Mouse (Mus musculus) stomach, embryonic 15.5 days (tissue): ENCODE results near the gene Pxdn. TPM values are rescaled to one million over a fixed set of nuclear protein-coding genes. Genes with fewer than 3 reads are reported as not detected.

Experiments
- ATAC-seq: fragments of 200-750 bp; cut with Nextera tagmentation; 2 replicates; pipeline ENCODE4 v1.8.0; 2017; ENCODE audit warnings: low read depth, moderate number of reproducible peaks, moderate TSS enrichment; ENCODE audit not compliant: insufficient read depth, low FRiP score
- H3K27ac ChIP-seq: fragments of 300-500 bp; sonication (generic); 2 replicates; pipeline ENCODE4 v1.5.1; 2015; ENCODE audit warnings: mild to moderate bottlenecking, inconsistent platforms
- H3K27me3 ChIP-seq: fragments of 300-500 bp; sonication (generic); replicated peaks from 2 replicates; pipeline ENCODE4 v1.6.1; 2015; ENCODE audit warnings: inconsistent platforms
- H3K36me3 ChIP-seq: fragments of 300-500 bp; sonication (generic); 2 replicates; pipeline ENCODE4 v1.6.1; 2015; ENCODE audit warnings: inconsistent platforms
- H3K4me1 ChIP-seq: fragments of 300-500 bp; sonication (generic); 2 replicates; pipeline ENCODE4 v1.6.1; 2015; ENCODE audit warnings: inconsistent platforms
- H3K4me2 ChIP-seq: fragments of 300-500 bp; sonication (generic); 2 replicates; pipeline ENCODE4 v1.6.1; 2015; ENCODE audit warnings: mild to moderate bottlenecking, inconsistent platforms
- H3K4me3 ChIP-seq: fragments of 300-500 bp; sonication (generic); replicated peaks from 2 replicates; pipeline ENCODE4 v1.5.1; 2015; ENCODE audit warnings: inconsistent platforms
- H3K9ac ChIP-seq: fragments of 300-500 bp; sonication (generic); 2 replicates; pipeline ENCODE4 v1.6.1; 2015; ENCODE audit warnings: inconsistent platforms
- H3K9me3 ChIP-seq: fragments of 300-500 bp; sonication (generic); 2 replicates; pipeline ENCODE4 v1.6.1; 2016; ENCODE audit warnings: inconsistent platforms
- WGBS: fragments of 180-500 bp; shearing (Covaris S2); methylation state at CpG from one replicate; pipeline ENCODE4 v1.1.7; 2015; 5-methylcytosine and 5-hydroxymethylcytosine counted together
- polyA plus RNA-seq: library from polyadenylated mRNA; unstranded; fragments of >200 nt; fragmentation: Nextera tagmentation; extraction: Ambion mirVana; gene quantifications from 2 replicates; pipeline ENCODE4 v1.2.1, GENCODE M21; 2015

Gene Pxdn
- polyA plus RNA-seq, result 70.4 and 77.2 TPM in 2 replicates

DNA sequence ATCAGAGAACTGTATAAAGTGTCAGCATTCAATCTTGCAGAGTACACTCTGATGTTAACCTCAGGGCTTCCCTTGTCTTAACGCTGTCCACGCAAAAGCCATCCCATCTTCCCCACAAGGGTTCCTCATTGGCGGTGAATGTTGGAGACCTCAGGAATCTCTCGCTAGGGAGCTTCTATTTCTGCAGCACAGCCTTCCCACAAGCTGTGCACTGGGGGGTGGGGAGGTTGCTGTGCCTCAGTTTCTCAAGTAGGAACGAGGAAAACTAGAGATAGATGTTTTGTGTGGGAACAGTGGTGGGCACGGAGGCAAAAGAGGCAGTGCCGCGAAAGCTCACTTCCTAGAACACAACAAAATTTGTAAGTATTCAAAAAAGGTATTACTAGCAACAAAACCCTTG lies at the start of gene Pxdn:
TSS of gene Pxdn (plus strand) at position 301 of the 400 bp plus-strand sequence.
- Histone ChIP-seq H3K4me2 (peak within 1 kb of the TSS; percentile 73), H3K27me3 (no peaks in the 10 kb centered on the region), H3K36me3 (no peaks in the 10 kb centered on the region), H3K4me3 (peak within 1 kb of the TSS; percentile 77), H3K4me1 (peaks cover 14% of the 10 kb centered on the region), H3K9me3 (no peaks in the 10 kb centered on the region), H3K27ac (peak within 1 kb of the TSS; percentile 94), H3K9ac (peak within 1 kb of the TSS; percentile 72)
- ATAC-seq, result no peak
- WGBS, result 43% methylated on average over 8 of the region's 8 CpGs

DNA sequence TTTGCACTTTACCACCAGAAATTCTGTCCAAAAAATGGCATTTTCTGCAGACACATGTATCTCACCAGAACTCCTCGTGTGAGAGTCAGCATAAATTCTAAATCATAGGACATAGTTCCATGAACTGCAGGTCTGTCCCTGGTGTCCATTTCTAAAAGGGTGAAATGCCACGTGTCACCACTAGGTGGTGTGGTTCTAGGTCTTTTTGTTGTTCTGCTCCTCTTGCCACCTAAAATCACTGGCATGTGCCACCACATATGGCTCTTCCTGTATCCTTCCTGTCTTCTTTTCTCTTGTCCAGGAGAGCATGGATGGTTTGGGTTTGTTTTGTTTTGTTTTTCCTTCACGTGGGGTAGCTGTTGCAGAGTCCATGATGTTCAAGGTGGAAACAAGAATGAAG lies 42.7 kb upstream of the Pxdn start:
- no peak for ATAC-seq
- H3K4me1 ChIP-seq, result no peaks in the 10 kb centered on the region

DNA sequence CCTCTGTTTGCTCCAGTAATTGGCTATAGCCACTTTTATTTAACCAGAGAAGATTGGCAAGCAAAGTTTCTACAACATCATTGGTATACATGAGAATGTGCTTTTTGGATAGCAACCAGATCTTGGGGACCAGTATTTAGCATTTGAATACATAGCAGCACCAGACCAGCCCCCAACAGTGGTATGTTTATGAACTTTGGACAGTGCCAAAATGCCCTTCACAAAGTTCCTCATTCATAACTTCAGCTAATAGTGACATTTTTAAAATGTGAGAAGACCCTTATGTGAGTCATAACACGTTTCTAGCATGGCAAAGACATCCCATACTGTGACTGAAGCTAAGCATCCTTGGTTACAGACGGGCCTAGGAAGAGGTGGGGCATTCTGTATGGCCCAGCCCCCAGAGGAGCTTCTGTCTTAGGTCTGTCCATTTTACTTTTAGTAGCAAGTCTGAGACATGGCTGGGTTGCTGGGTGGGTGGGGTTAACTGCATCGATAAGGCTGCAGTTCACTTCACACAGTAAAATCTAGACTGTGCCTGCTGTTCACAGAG lies 39.8 kb upstream of the Pxdn start:
- Histone ChIP-seq H3K4me3 (no peak overlapping the region), H3K27ac (no peak overlapping the region), H3K4me1 (no peaks in the 10 kb centered on the region), H3K9ac (no peak overlapping the region), H3K36me3 (no peaks in the 10 kb centered on the region), H3K27me3 (no peaks in the 10 kb centered on the region), H3K4me2 (no peak overlapping the region), H3K9me3 (no peaks in the 10 kb centered on the region)
- WGBS, result 77% methylated on average over 3 of the region's 3 CpGs
- ATAC-seq, result no peak

More for the DNA sequence above, 42.7 kb upstream of the Pxdn start:
- Histone ChIP-seq H3K9ac (no peak overlapping the region), H3K4me2 (no peak overlapping the region), H3K36me3 (no peaks in the 10 kb centered on the region), H3K4me3 (no peak overlapping the region), H3K27ac (no peak overlapping the region), H3K9me3 (no peaks in the 10 kb centered on the region), H3K27me3 (no peaks in the 10 kb centered on the region)
- 21% methylated on average over 3 of the region's 3 CpGs for WGBS

DNA sequence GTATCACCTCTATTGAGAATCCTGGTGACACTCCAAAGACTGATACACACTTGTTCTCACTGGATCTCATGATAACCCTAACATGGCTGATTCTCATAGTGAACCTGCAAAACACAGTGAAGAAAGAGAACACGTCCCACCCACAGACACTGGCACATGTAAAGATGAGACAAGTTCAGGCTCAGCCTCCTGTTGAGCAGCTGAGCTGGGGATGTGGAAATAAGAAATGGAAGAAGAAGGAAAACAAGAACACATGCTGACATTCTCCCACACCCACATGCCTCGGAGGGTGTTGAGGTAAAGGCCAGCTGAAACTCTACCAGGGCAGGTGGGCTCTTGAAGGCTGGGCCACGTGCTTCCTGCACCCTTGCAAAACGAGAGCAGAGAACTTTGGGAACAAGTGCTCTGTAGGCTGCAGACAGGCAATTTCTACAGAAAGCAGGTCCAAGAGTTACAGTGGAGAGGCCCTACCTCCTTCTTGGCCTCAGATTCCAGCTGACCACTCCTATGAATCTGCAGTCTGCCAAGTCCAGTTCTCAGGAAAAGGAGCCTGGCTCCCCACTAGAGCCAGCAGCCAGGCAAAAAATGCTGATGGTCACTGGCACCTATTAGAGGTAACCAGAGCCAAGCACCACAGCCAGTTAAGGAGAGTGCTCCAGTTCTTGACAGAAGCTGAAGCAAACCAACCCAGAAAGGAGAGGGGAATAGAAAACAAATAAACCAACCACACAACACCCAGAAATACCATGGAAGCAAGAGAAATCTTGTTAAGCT lies 33.1 kb upstream of the Pxdn start:
- no peak overlapping the region for H3K4me2 ChIP-seq
- ATAC-seq, result no peak
- H3K27ac ChIP-seq, result no peak overlapping the region
- no peaks in the 10 kb centered on the region for H3K36me3 ChIP-seq
- H3K9ac ChIP-seq, result no peak overlapping the region
- 75% methylated on average over 4 of the region's 4 CpGs for WGBS
- H3K9me3 ChIP-seq, result no peaks in the 10 kb centered on the region
- H3K4me3 ChIP-seq, result no peak overlapping the region
- no peaks in the 10 kb centered on the region for H3K27me3 ChIP-seq
- no peaks in the 10 kb centered on the region for H3K4me1 ChIP-seq

DNA sequence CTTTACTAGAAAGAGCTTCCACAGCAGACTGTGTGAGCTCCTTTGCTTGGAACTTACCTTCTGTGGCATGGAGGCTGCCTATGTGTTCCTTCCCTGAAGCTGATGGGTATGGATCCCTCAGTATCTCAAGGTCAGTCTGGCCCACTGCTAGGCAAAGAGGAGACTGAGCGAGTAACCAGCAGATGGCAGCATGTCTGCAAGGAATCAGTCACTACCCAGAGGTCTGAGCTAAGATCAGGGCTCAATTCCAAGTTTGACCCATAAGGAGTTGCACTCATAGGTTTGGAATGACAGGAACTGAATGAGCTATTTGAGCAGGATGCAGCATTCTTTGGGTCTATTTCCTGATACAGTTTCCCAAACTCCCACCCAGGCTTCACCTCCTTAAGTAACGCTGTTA lies 30.4 kb upstream of the Pxdn start:
- no peaks in the 10 kb centered on the region for H3K4me1 ChIP-seq
- H3K36me3 ChIP-seq, result no peaks in the 10 kb centered on the region
- H3K27ac ChIP-seq, result no peak overlapping the region
- no peak overlapping the region for H3K4me2 ChIP-seq
- H3K9me3 ChIP-seq, result no peaks in the 10 kb centered on the region
- peak; percentile 61; the same call in 1 of the 2 replicates for ATAC-seq
- H3K27me3 ChIP-seq, result no peaks in the 10 kb centered on the region
- WGBS, result 28% methylated on average over 2 of the region's 2 CpGs
- H3K4me3 ChIP-seq, result no peak overlapping the region
- no peak overlapping the region for H3K9ac ChIP-seq

DNA sequence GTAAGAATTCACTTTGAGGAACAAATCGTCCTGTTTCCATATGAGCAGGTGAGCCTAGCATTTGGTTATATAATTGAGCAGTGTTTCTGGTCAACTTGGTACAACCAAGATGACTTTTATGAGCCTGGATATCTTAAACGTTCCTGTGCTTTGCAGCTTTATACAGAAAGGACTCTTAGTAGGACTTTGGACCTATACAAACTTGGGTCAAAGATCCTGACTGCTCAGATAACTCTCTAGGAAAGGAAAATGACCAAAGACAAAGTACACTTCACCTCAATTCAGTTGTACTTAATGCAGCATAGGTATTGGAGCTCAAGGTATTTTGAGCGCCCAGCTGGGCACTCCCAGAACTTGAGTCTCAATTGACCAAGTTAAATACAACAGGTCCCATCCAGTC lies 21.3 kb upstream of the Pxdn start:
- H3K9me3 ChIP-seq, result no peaks in the 10 kb centered on the region
- no peak overlapping the region for H3K4me2 ChIP-seq
- no peak overlapping the region for H3K27ac ChIP-seq
- H3K36me3 ChIP-seq, result no peaks in the 10 kb centered on the region
- H3K27me3 ChIP-seq, result no peaks in the 10 kb centered on the region
- 75% methylated on average over 3 of the region's 3 CpGs for WGBS
- H3K9ac ChIP-seq, result no peak overlapping the region
- no peak overlapping the region for H3K4me3 ChIP-seq
- no peak for ATAC-seq
- no peaks in the 10 kb centered on the region for H3K4me1 ChIP-seq

DNA sequence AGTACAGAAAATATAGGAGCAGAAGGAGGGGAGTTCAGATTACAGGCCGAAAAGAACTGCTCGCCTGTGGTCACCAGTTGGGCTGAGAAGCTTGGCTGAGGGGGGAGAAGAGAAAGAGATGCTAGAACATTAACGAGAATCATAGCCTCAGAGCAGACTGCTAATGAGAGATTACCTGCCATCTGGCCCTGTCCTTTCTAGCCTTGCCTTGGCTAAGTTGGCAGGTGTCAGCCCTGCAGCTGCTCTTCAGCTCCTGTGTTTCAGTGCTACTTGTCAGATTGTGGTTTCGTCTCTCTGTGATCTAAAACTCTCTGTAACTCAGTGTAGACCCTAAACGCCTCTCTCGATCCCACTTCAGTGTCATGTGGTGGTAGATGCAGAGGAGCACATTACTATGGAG lies 20.6 kb upstream of the Pxdn start:
- no peak for ATAC-seq
- no peak overlapping the region for H3K4me2 ChIP-seq
- no peaks in the 10 kb centered on the region for H3K27me3 ChIP-seq
- no peaks in the 10 kb centered on the region for H3K36me3 ChIP-seq
- 87% methylated on average over 6 of the region's 6 CpGs for WGBS
- H3K4me3 ChIP-seq, result no peak overlapping the region
- H3K9me3 ChIP-seq, result no peaks in the 10 kb centered on the region
- H3K27ac ChIP-seq, result no peak overlapping the region
- no peaks in the 10 kb centered on the region for H3K4me1 ChIP-seq
- H3K9ac ChIP-seq, result no peak overlapping the region

DNA sequence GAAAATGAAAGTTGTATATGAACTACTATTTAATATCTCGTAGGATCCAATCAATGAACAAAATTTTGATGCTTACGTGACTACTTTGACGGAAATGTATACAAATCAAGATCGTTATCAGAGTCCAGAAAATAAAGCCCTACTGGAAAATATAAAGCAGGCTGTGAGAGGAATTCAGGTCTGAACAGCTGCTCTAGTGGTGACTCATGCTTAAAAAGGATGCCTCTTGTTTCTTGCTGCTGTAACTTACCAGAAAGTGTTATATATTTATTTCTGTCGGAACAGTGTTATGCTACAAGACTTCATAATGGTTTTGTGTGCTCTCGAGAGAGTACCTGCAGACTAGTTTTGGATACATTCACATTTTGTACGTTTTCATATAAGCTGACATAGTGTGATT lies 17.1 kb upstream of the Pxdn start:
- no peaks in the 10 kb centered on the region for H3K27me3 ChIP-seq
- no peak overlapping the region for H3K4me2 ChIP-seq
- H3K9me3 ChIP-seq, result no peaks in the 10 kb centered on the region
- WGBS, result 54% methylated on average over 7 of the region's 7 CpGs
- no peak for ATAC-seq
- H3K4me3 ChIP-seq, result no peak overlapping the region
- H3K9ac ChIP-seq, result no peak overlapping the region
- no peaks in the 10 kb centered on the region for H3K4me1 ChIP-seq
- no peak overlapping the region for H3K27ac ChIP-seq
- H3K36me3 ChIP-seq, result no peaks in the 10 kb centered on the region

DNA sequence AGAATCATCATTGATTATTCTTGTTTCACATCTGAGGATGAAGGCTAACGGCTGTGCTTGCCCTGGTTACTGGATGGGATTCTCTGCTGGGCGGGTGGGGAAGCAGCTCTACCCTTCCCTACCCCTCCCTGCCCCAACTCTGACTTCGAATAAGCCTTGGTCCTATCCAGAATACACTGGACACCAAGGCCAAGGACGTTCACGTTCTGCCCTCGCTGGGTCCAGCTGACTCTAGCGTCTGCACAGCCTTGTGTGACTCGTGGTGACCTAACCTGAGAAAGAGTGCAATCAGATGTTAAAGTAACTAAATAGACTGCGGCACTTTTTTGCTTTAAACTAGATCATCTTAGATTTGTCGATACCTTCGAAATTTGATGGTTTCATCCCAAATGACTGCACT lies 15.9 kb upstream of the Pxdn start:
- no peak overlapping the region for H3K4me3 ChIP-seq
- 74% methylated on average over 11 of the region's 11 CpGs for WGBS
- H3K4me2 ChIP-seq, result no peak overlapping the region
- H3K9ac ChIP-seq, result no peak overlapping the region
- no peak overlapping the region for H3K27ac ChIP-seq
- no peaks in the 10 kb centered on the region for H3K36me3 ChIP-seq
- H3K4me1 ChIP-seq, result no peaks in the 10 kb centered on the region
- no peaks in the 10 kb centered on the region for H3K27me3 ChIP-seq
- no peak for ATAC-seq
- no peaks in the 10 kb centered on the region for H3K9me3 ChIP-seq

DNA sequence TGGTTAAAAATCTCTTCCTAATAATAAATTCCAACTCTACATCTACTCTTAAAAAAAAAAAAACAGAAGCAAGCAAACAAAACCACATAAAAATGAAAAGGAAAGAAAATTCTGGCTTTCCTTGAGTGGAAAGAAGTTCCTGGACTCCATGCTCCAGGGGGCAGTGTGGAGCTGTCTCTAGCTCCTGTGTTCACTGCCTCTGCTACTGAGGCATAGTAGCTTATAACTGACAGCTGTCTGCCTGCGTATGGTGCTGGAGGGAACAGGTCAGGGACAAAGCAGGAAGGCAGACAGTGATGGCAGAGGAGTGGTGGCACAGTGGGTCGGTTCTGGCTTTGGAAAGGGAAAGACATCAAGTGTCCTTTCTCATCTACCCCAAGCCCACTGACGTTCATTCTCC lies 10.5 kb upstream of the Pxdn start:
- 38% methylated on average over 3 of the region's 3 CpGs for WGBS
- Histone ChIP-seq H3K4me1 (no peaks in the 10 kb centered on the region), H3K9me3 (no peaks in the 10 kb centered on the region)

DNA sequence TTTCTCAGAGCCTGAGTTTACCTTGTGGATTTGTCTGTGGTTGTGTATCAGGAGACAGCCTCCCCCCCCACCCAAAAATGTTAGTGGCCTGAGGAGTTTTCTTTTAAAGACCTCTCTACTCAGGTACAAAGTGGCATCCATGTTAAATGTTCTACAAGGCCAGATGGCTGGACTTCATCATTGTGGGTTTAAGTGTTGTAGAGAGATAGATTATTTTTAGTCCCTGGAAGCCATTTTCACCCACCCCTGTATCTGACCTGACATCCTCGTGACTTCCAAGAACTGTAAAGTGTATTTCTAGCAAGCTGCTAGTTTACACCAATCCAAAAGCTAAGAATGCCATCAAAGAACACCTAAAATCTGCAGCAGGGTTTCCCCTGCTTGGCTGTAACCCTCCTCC lies 6.8 kb upstream of the Pxdn start:
- H3K27ac ChIP-seq, result no peak overlapping the region
- no peaks in the 10 kb centered on the region for H3K4me1 ChIP-seq
- 77% methylated on average over 1 of the region's 1 CpGs for WGBS
- H3K36me3 ChIP-seq, result no peaks in the 10 kb centered on the region
- no peak overlapping the region for H3K4me2 ChIP-seq
- no peak for ATAC-seq
- no peak overlapping the region for H3K4me3 ChIP-seq
- H3K9ac ChIP-seq, result no peak overlapping the region
- H3K27me3 ChIP-seq, result no peaks in the 10 kb centered on the region
- no peaks in the 10 kb centered on the region for H3K9me3 ChIP-seq

More for the DNA sequence above, 10.5 kb upstream of the Pxdn start:
- H3K4me2 ChIP-seq, result no peak overlapping the region
- H3K36me3 ChIP-seq, result no peaks in the 10 kb centered on the region
- no peak overlapping the region for H3K4me3 ChIP-seq
- H3K9ac ChIP-seq, result no peak overlapping the region
- H3K27me3 ChIP-seq, result no peaks in the 10 kb centered on the region
- H3K27ac ChIP-seq, result no peak overlapping the region
- ATAC-seq, result no peak

DNA sequence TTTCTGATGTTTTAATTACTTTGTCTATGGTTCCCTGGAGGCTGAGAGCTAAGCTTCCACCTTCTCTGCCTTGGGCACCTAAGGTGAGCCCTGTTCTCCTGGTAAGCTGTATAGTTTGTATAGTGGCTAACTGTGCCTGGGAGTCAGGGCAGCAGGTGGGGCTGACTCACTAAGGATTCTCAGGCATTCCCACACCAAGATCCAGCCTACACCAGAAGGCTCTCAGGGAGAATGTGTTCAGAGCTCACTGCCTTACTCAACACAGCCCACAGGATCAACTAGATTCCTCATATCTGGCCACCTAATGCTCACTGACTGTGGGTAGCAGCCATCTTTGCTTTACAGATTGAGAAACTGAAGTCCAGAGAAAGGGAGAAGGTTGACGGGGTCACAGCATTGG lies 4.5 kb upstream of the Pxdn start:
- Histone ChIP-seq H3K4me3 (no peak overlapping the region), H3K36me3 (no peaks in the 10 kb centered on the region), H3K9me3 (no peaks in the 10 kb centered on the region), H3K27ac (no peak overlapping the region), H3K9ac (no peak overlapping the region), H3K4me1 (no peaks in the 10 kb centered on the region), H3K4me2 (no peak overlapping the region), H3K27me3 (no peaks in the 10 kb centered on the region)
- WGBS, result 83% methylated on average over 1 of the region's 1 CpGs
- ATAC-seq, result no peak
